Mouse (Mus musculus) brain, embryonic 14.5 days (tissue): Measurements from ENCODE around the gene Dmpk.

Experiments used
- CTCF ChIP-seq: fragments of 200-500 bp; IDR thresholded peaks from 2 replicates; pipeline ENCODE4 v1.5.1; 2012; ENCODE audit warnings: inconsistent platforms, mild to moderate bottlenecking, moderate library complexity, borderline replicate concordance; ENCODE audit not compliant: insufficient read depth, insufficient read length; ENCODE audit errors: extremely low read depth
- POLR2A ChIP-seq: fragments of 200-500 bp; IDR thresholded peaks from 2 replicates; pipeline ENCODE4 v1.6.1; 2012; ENCODE audit warnings: mild to moderate bottlenecking, inconsistent platforms, borderline replicate concordance; ENCODE audit not compliant: poor library complexity, insufficient read depth, insufficient read length, severe bottlenecking; ENCODE audit errors: extremely low read depth

DNA sequence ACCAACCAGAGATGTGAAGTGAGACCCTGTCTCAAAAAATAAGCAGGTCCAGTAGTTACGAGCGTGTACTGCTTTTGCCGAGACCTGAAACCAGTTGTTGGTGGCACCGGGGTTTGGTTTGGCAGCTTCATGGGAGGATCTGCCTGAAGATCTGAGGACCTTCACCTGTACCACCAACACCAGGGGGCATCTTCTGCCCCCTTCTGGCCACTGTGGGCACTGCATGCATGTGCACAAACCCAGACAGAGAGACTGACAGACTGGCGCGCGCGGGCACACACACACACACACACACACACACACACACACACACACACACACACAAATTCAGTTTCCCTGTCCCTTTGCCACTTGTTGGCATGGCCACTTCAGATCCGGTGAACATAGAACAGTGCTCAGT, 10.1 kb upstream of the Dmpk start:
- peak; percentile 57 for TF ChIP-seq CTCF
- TF ChIP-seq POLR2A: no peak
